Mouse (Mus musculus) urinary bladder, postnatal 25 days (tissue): Measurements from ENCODE around the gene Cmklr1.

Experiments
- DNase-seq: peaks from one replicate; pipeline ENCODE4 v3.0.0; 2022; ENCODE audit warnings: low spot score

Cmklr1 gene

GRCm38 (mm10) chr5:113652215-113652614 is 2.0 kb upstream of the Cmklr1 start:
- no peak for DNase-seq

DNA sequence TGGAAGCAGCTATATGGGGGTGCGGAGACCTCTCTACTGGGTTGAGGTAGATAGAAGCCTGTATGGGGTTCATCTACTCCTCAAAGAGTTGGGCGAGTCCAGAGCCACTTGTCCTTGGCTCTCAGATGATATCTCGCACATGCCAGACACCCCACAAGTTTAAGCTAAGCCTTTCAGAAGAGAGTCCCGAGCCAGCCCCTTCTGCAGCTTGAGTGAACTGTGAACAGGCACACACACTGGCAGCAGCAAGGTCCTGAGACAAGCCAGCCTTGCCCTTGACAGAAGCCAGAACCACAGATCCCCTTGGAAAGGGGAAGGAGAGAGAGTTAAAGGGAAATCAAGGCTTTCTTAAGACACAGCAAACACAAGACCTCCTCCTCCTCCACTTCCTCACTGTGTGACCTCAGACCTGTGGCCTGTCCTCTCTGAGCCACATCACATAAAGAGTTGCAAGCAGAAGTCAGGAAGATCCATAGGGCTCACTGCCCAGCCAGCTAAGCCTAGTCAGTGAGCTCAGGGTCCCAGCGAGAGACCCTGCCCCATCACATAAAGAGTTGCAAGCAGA is 1.5 kb downstream of the Cmklr1 start:
- no peak for DNase-seq

- DNase-seq: no peak
Measured at GRCm38 (mm10) chr5:113647141-113647540, 3.1 kb downstream of the Cmklr1 start.

GRCm38 (mm10) chr5:113644520-113644919 is 5.7 kb downstream of the Cmklr1 start:
- no peak for DNase-seq

- no peak for DNase-seq
Measured at GRCm38 (mm10) chr5:113643107-113643848, 6.9 kb downstream of the Cmklr1 start.

- DNase-seq: no peak
Measured at GRCm38 (mm10) chr5:113641066-113641465, 9.2 kb downstream of the Cmklr1 start.

DNA sequence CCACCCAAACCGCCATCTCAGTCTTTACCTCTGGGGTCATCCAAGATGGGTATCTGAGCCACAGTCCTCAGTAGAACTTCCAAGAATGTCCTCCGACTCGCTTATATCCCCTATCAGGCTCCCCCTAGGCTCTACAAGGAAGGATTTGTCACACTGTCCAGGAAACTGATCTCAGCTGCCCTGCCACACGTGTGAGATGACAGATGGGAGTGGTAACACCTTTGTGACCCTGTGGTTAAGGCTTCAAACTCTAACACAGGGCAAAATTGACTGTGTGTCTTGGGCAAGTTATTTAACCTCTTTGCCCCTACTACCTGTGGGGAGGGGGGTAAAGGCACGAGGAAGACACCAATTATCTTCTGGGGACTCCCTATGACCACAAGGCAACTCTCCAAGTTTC is 11.1 kb downstream of the Cmklr1 start:
- DNase-seq: no peak

- no peak for DNase-seq
Measured at GRCm38 (mm10) chr5:113638055-113638454, 12.2 kb downstream of the Cmklr1 start.

GRCm38 (mm10) chr5:113637631-113638030 is 12.6 kb downstream of the Cmklr1 start:
- DNase-seq: no peak

- no peak for DNase-seq
Measured at GRCm38 (mm10) chr5:113635861-113636565, 14.2 kb downstream of the Cmklr1 start.

DNA sequence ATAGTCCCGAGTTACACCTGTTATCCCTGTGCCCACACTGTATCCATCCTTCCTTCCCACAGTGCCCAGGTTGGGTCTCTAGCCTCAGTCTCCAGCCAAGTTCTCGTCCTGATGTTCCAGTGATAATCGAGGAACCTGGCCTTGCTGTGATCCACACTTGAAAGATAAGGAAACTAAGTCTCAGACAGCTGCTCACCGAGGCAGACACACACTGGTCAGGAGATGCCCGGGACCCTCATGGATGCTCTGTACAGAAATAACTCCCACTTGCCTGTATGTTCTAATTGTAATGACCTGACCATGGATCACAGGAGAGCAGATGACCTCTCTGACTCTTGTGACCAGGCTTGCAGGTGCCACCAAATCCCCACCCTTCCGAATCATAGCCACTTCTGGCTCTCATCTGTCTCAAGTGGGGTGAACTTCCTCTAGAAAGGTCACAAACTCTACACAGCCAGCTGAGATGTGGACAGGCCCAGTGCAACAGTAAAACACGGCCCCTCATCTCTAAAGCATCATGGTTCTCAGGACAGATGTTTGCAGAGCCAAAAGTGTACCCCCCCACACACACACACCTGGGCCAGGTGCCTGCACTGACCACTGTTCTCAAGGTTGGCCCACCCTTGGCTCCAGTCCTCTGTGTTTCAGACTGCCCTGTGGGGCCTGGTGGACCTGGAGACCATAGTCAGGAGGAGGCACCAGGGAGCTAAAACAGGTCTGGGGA is 15.2 kb downstream of the Cmklr1 start:
- no peak for DNase-seq

DNA sequence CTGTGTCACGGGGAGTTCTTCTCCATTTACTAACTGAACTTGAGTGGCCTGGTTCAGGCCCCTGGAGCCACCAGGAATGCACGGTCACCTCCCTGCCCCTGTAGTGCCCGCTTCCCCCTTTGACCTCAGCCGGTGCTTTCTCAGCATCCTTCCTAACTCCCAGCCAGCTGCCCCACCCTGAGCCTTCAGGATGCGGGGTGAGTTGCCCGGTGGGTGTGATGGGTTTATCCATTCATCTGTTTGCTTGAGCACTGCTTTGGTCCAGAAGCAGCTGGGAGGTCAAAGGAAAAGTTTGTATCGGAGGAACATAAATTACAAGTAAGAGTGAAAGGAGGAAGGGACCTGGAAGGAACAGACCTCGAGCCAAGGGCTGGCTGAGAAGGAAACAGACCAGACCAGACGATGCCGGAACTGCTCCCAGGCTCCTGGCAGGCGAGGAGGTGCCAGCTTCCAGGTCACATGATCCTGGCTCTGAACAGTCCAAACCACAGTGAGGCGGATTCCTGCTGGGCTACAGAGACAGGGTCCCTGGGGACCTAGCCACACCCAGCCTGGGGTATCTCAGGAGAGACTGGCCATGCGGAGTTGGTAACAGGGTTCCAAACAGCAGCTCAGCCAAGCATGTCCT is 16.1 kb downstream of the Cmklr1 start:
- DNase-seq: no peak

DNA sequence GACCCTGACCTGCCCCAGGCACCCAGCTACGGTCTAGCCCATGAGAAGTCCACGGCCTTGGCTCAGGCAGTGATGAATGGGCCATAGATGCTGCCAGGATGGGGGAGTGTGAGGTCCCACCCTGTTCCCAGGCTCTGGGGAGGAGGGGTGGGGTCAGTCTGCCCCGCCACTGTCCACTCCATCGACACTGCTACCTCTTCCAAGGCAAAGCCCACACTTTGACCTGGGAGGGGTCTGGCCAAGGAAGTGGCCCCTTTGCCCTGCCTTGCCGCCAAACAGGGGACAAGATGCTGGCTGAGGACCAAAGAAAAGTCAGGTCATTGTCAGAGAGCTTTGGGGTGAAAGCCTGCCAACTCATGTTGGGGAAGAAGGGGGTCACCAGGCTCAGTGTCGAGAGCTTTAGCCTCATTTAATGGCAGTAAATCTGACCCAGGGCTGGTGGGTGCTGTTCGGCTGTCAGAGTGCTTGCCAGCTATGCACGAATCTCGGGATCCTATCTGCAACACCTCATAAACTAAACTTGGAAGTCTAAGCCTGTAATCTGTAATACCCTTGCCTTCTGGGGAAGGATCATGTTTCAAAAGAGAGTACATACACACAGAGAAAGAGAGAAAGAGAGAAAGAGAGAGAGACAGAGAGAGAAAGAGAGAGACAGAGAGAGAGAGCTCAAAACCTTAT is 17.1 kb downstream of the Cmklr1 start:
- no peak for DNase-seq

DNA sequence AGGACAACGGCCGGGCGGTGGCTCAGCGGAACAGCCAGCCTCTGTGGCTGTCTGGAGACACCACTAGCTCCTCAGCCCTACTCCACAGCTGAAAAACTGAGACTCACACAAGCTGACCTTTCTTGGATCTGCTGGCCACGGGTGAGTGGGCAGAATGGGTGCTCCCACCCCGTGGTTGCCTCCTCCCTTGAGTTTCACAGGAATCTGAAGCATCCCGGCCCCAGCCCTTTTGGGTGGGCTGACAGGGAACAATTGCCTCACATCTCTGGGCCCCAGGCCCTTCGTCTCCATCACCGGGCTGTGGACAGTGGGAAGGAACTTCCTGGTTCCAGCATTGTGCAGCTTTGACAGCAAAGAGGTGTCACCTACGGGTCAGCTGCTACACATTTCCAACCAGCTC is 20.1 kb downstream of the Cmklr1 start:
- DNase-seq: no peak

GRCm38 (mm10) chr5:113629248-113629647 is 21.0 kb downstream of the Cmklr1 start:
- DNase-seq: no peak

DNA sequence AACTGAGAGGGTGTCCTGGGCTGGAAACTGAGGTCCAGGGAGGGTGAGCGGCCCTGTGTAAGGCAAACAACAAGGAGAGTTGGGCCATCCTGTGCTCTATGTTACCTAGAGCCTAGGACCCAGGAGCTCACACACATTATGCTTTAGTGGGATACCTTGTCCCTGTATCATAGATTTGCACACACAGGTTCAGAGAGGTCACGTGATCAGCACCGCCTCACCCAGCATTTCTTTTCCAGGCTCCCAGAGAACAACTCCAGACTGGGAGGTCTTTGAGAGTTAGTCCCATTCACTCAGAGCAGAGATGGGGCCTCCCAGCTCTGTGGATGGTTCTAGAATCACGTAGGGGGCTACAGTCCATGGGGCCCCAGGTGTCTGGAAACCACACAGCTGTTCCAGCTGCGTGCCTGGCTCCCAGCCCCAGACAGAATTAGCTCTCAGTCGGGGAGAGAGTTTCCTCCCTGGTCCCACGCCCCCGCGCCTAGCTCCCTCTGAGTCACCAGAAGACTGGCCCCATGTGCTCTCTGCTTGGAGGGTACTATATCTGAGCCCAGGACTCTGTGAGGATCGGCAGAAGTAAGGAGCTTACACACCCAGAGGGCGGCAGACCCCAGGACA is 22.3 kb downstream of the Cmklr1 start:
- peak; percentile 40 for DNase-seq

DNA sequence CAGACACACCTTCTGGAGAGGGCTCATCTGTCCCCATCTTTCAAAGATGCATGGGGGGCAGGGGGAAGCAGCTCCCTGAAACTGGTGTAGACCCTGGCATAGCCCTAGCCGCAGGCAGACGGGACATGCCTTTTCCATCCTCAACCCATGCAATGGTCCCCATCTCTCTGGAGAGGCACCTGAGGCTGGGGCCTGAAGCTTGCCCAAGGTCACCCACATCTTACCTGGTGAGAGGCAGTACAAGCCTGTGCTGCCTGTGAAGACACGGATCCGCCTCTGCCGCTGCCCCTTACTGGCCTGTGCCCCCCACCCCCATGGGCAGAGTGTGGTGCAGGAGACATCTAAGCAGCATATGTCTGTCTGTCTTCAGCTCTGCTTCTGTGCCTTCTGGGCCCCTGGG is 23.2 kb downstream of the Cmklr1 start:
- no peak for DNase-seq

- no peak for DNase-seq
Measured at GRCm38 (mm10) chr5:113626352-113626751, 23.9 kb downstream of the Cmklr1 start.

- no peak for DNase-seq
Measured at GRCm38 (mm10) chr5:113625068-113625467, 25.2 kb downstream of the Cmklr1 start.

DNA sequence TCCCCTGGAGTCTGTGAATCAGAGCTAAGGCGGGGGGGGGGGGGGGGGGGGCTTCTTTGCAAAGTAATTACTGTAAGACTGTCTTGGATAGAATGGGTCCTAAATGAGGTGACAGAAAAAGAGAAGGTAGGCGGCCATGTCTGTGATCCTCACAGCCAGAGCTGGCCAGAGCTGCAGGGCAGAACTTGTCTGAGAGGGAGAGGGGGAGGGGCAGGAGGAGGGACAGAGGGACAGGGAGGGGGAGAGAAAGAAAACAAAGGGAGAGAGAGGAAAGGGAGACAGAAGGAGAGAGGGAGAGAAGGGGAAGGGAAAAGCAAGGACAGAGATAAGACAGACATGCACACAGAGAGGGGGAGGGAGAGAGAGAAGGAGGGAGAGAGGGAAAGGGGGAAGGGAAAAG is 27.2 kb downstream of the Cmklr1 start:
- no peak for DNase-seq

DNA sequence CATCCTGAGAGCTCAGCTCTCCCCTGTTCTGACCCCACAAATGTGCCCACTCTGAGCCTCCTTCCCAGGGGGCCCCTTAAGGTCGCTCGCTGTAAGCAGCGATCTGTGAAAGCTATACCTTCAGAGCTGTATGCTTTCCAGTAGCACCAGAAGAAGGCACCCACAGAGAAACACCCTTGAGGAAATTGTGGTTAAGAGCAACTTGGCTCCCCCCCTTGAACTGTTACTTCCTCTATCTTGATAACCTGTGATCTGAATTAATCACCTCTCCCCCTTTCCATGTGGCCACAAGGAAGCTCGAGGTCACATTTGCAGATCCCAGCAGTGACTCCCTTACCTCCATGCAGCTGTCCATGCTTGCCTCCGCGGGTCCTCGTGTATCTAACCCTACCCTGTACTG is 29.2 kb downstream of the Cmklr1 start:
- no peak for DNase-seq
